Comparison of ENCODE assay signal across 8 mouse cellular contexts in the genomic region with DNA sequence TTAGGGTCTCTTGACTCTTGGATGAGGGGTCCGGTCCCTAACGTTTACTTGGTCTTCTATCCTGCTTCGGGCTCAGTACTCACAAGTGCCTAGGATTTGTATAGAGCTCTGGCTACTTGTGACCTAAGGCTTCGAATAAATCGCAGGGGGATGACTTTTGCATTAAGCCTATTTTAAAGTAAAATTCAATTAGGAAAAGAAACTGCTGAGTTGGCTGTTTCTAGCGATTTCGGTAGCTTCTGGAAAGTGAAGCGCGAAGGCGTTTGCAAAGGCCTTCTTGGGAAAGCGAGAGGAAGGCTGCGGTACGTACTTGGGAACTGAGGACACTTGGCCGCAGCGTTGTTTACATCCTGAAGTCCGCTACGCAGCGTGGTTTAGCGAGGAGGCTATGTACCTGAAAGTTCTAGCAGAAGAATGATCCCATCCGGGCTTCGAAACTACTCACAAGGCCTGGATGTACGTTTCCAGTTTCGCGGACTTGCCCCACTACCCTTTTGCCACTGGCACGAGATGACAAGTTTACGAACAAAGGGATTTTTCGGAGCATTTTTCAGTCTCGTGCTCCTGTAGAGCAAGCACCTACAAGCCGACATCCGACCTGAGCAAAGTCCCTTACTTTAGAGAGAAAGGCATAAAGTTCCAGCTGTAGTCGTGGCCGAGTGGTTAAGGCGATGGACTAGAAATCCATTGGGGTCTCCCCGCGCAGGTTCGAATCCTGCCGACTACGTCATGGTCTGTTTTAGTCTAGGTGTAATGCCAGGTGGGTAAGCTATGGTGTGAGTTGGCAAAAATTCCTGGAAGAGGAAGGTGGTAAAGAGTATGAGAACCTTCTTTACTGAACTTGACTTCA. TPM values are rescaled to one million over a fixed set of nuclear protein-coding genes. Genes with fewer than 3 reads are reported as not detected.
DNase-seq lines count a peak whose midpoint lies in the region; ATAC-seq and TF ChIP-seq lines count a peak whose summit lies in the region.

No protein-coding gene starts in this region.

- TF ChIP-seq CTCF in small intestine, adult 2 months (IDR thresholded peaks at IDR 0.05; ENCODE audit: extremely low read depth, insufficient read length, insufficient replicate concordance, low read depth, low read length), result no peak

- H3K9me3 ChIP-seq in embryonic facial prominence, embryonic 13.5 days, result no peaks in the 10 kb centered on the region
- H3K9me3 ChIP-seq in heart, embryonic 15.5 days (replicated peaks), result no peaks in the 10 kb centered on the region
- no peaks in the 10 kb centered on the region for H3K9me3 ChIP-seq in kidney, embryonic 16.5 days (ENCODE audit: low read length)

- peak; percentile 63 for DNase-seq in CD4-positive helper T cell, adult 2 months (ENCODE audit: low read depth, low spot score)
- DNase-seq in NIH3T3 (ENCODE audit: low read depth), result peak; percentile 82
- peak; percentile 76 for DNase-seq in lung, postnatal 36 days
- no peak for DNase-seq in cerebellum, adult 9-10 months

- H3K9ac ChIP-seq in embryonic facial prominence, embryonic 13.5 days, result peak overlapping the region; percentile 63
- peak overlapping the region; percentile 52 for H3K9ac ChIP-seq in heart, embryonic 15.5 days
- H3K9ac ChIP-seq in kidney, embryonic 16.5 days (replicated peaks; ENCODE audit: low read length), result peak overlapping the region; percentile 63

- under 1% methylated on average over 38 of the region's 38 CpGs for WGBS in embryonic facial prominence, embryonic 13.5 days
- 1% methylated on average over 38 of the region's 38 CpGs for WGBS in heart, embryonic 15.5 days
- 1% methylated on average over 38 of the region's 38 CpGs for WGBS in kidney, embryonic 16.5 days
- WGBS in small intestine, adult 2 months, result 3% methylated on average over 38 of the region's 38 CpGs

- H3K4me2 ChIP-seq in embryonic facial prominence, embryonic 13.5 days, result peak overlapping the region; percentile 66
- H3K4me2 ChIP-seq in heart, embryonic 15.5 days, result peak overlapping the region; percentile 77
- peak overlapping the region; percentile 89 for H3K4me2 ChIP-seq in kidney, embryonic 16.5 days (replicated peaks; ENCODE audit: low read depth, low read length)

- H3K4me1 ChIP-seq in embryonic facial prominence, embryonic 13.5 days, result peaks cover 6% of the 10 kb centered on the region; the same call in 1 of the 2 replicates
- H3K4me1 ChIP-seq in heart, embryonic 15.5 days (replicated peaks), result peaks cover 9% of the 10 kb centered on the region
- H3K4me1 ChIP-seq in kidney, embryonic 16.5 days (ENCODE audit: insufficient read depth, low read length), result peaks cover 13% of the 10 kb centered on the region; the same call in 1 of the 2 replicates
- H3K4me1 ChIP-seq in small intestine, adult 2 months (ENCODE audit: control insufficient read depth, insufficient read depth, insufficient read length, low read length), result peaks cover 1% of the 10 kb centered on the region; the same call in 1 of the 2 replicates

- H3K36me3 ChIP-seq in embryonic facial prominence, embryonic 13.5 days, result no peaks in the 10 kb centered on the region
- no peaks in the 10 kb centered on the region for H3K36me3 ChIP-seq in heart, embryonic 15.5 days
- H3K36me3 ChIP-seq in kidney, embryonic 16.5 days (ENCODE audit: insufficient read depth, low read length), result no peaks in the 10 kb centered on the region
- H3K36me3 ChIP-seq in small intestine, adult 2 months (ENCODE audit: control insufficient read depth, insufficient read depth, low read length), result no peaks in the 10 kb centered on the region

- peak overlapping the region; percentile 47 for H3K4me3 ChIP-seq in embryonic facial prominence, embryonic 13.5 days
- H3K4me3 ChIP-seq in heart, embryonic 15.5 days, result peak overlapping the region; percentile 58
- H3K4me3 ChIP-seq in kidney, embryonic 16.5 days (ENCODE audit: low read length), result peak overlapping the region; percentile 62
- peak overlapping the region; percentile 57 for H3K4me3 ChIP-seq in small intestine, adult 2 months (ENCODE audit: low read depth, low read length)

- ATAC-seq in embryonic facial prominence, embryonic 13.5 days (ENCODE audit: insufficient number of reproducible peaks, insufficient read depth, low FRiP score, low TSS enrichment, low read depth), result peak; percentile 72; the same call in 1 of the 2 replicates
- peak; percentile 75; the same call in 1 of the 2 replicates for ATAC-seq in heart, embryonic 15.5 days (replicated peaks; ENCODE audit: insufficient number of reproducible peaks, insufficient read depth, low FRiP score, low read depth)
- peak; percentile 90 for ATAC-seq in kidney, embryonic 16.5 days (ENCODE audit: low FRiP score, low TSS enrichment)

- no peak for TF ChIP-seq POLR2A in small intestine, adult 2 months (IDR thresholded peaks at IDR 0.05; ENCODE audit: low read depth, low read length)

- H3K27ac ChIP-seq in embryonic facial prominence, embryonic 13.5 days, result no peak overlapping the region
- H3K27ac ChIP-seq in heart, embryonic 15.5 days, result no peak overlapping the region
- H3K27ac ChIP-seq in kidney, embryonic 16.5 days (ENCODE audit: low read length), result no peak overlapping the region
- no peak overlapping the region for H3K27ac ChIP-seq in small intestine, adult 2 months (ENCODE audit: insufficient read depth, low read depth, low read length)

- peaks cover 27% of the 10 kb centered on the region for H3K27me3 ChIP-seq in embryonic facial prominence, embryonic 13.5 days
- 0 out of 2 replicates have a peak, but pooled peaks cover 7% of the 10 kb centered on the region for H3K27me3 ChIP-seq in heart, embryonic 15.5 days
- H3K27me3 ChIP-seq in kidney, embryonic 16.5 days (ENCODE audit: insufficient read depth, low read length), result peaks cover 13% of the 10 kb centered on the region; the same call in 1 of the 2 replicates
- no peaks in the 10 kb centered on the region for H3K27me3 ChIP-seq in small intestine, adult 2 months (ENCODE audit: control insufficient read depth, insufficient read depth, low read length)

RNA-seq across cellular contexts. Expression of gene Zfp184, which starts 26.1 kb away (rescaled TPM):
- polyA plus RNA-seq in embryonic facial prominence, embryonic 13.5 days (2015; fragmentation: Nextera tagmentation; extraction: Ambion mirVana), result 16.8 and 18.0 TPM in 2 replicates
- polyA plus RNA-seq in heart, embryonic 15.5 days (2015; fragmentation: Nextera tagmentation; extraction: Ambion mirVana), result 3.8 and 5.1 TPM in 2 replicates
- 11.6 and 13.7 TPM in 2 replicates for polyA plus RNA-seq in kidney, embryonic 16.5 days (2015; fragmentation: Nextera tagmentation; extraction: Ambion mirVana)
- 0.13 and 0.23 TPM in 2 replicates for polyA plus RNA-seq in small intestine, adult 2 months (2012; rRNA removed)
